Comparison of ENCODE assay signal across 22 mouse cellular contexts in genomic region chr12:80595968-80596367, GRCm38 (mm10).
"Had no signal": no experiment of that assay in that cellular context is flagged by ENCODE, and none has a peak within 500 bp of the region (broad histone marks: within the 10 kb centered on the region; RNA-seq: fewer than 3 reads in every experiment).

No protein-coding gene starts in this region.

- ATAC-seq: intestine, postnatal 0 days; midbrain, embryonic 15.5 days had no signal

- H3K4me3 ChIP-seq: kidney, embryonic 15.5 days; limb, embryonic 12.5 days; limb, embryonic 15.5 days; lung, embryonic 15.5 days; midbrain, embryonic 12.5 days; midbrain, embryonic 15.5 days; neural tube, embryonic 12.5 days; neural tube, embryonic 15.5 days had no signal

- H3K9ac ChIP-seq: kidney, embryonic 15.5 days; limb, embryonic 12.5 days; limb, embryonic 15.5 days; lung, embryonic 15.5 days; midbrain, embryonic 12.5 days; midbrain, embryonic 15.5 days; neural tube, embryonic 12.5 days; neural tube, embryonic 15.5 days had no signal

- H3K27ac ChIP-seq: kidney, embryonic 15.5 days; limb, embryonic 12.5 days; limb, embryonic 15.5 days; lung, embryonic 15.5 days; midbrain, embryonic 12.5 days; midbrain, embryonic 15.5 days; neural tube, embryonic 12.5 days; neural tube, embryonic 15.5 days; stomach, postnatal 0 days had no signal

- H3K4me2 ChIP-seq: kidney, embryonic 15.5 days; limb, embryonic 12.5 days; limb, embryonic 15.5 days; lung, embryonic 15.5 days; midbrain, embryonic 12.5 days; midbrain, embryonic 15.5 days; neural tube, embryonic 12.5 days; neural tube, embryonic 15.5 days had no signal

- H3K36me3 ChIP-seq: kidney, embryonic 15.5 days; limb, embryonic 12.5 days; limb, embryonic 15.5 days; lung, embryonic 15.5 days had no signal

- H3K4me1 ChIP-seq: limb, embryonic 12.5 days; limb, embryonic 15.5 days; midbrain, embryonic 15.5 days; neural tube, embryonic 12.5 days had no signal

- H3K27me3 ChIP-seq: kidney, embryonic 15.5 days; limb, embryonic 12.5 days; limb, embryonic 15.5 days; lung, embryonic 15.5 days; midbrain, embryonic 12.5 days; midbrain, embryonic 15.5 days; neural tube, embryonic 12.5 days; neural tube, embryonic 15.5 days had no signal

- DNase-seq: kidney, adult 8-10 months; kidney, postnatal 10 days; kidney, postnatal 36 days; layer of hippocampus, postnatal 36 days; left cerebral cortex, postnatal 4 days; lung, adult 18-20 months; lung, postnatal 10 days; lung, postnatal 36 days; retina, postnatal 1 day; right cerebral cortex, postnatal 25 days; thymus, adult 18-20 months; thymus, postnatal 36 days had no signal

- H3K9me3 ChIP-seq: kidney, embryonic 15.5 days; limb, embryonic 12.5 days; limb, embryonic 15.5 days; lung, embryonic 15.5 days; midbrain, embryonic 12.5 days; midbrain, embryonic 15.5 days; neural tube, embryonic 12.5 days; neural tube, embryonic 15.5 days had no signal
